Mouse (Mus musculus) heart, embryonic 12.5 days (tissue): ENCODE measurements around the gene Cmtm3. TPM values are rescaled to one million over a fixed set of nuclear protein-coding genes. Genes with fewer than 3 reads are reported as not detected.

ENCODE experiments used
- ATAC-seq: fragments of 200-750 bp; cut with Nextera tagmentation; 2 replicates; pipeline ENCODE4 v1.8.0; 2017; ENCODE audit warnings: moderate TSS enrichment, moderate library complexity; ENCODE audit not compliant: insufficient number of reproducible peaks, low FRiP score
- H3K27ac ChIP-seq: fragments of 300-500 bp; sonication (generic); 2 replicates; pipeline ENCODE4 v1.5.1; 2016; ENCODE audit warnings: mild to moderate bottlenecking, moderate library complexity; ENCODE audit not compliant: poor library complexity, severe bottlenecking
- H3K27me3 ChIP-seq: fragments of 300-500 bp; sonication (generic); replicated peaks from 2 replicates; pipeline ENCODE4 v1.6.1; 2016; ENCODE audit warnings: mild to moderate bottlenecking, moderate library complexity
- H3K36me3 ChIP-seq: fragments of 300-500 bp; sonication (generic); 2 replicates; pipeline ENCODE4 v1.6.1; 2016; ENCODE audit warnings: mild to moderate bottlenecking, moderate library complexity
- H3K4me1 ChIP-seq: fragments of 300-500 bp; sonication (generic); replicated peaks from 2 replicates; pipeline ENCODE4 v1.6.1; 2016; ENCODE audit warnings: mild to moderate bottlenecking
- H3K4me2 ChIP-seq: fragments of 300-500 bp; sonication (generic); 2 replicates; pipeline ENCODE4 v1.6.1; 2016; ENCODE audit warnings: mild to moderate bottlenecking, moderate library complexity
- H3K4me3 ChIP-seq: fragments of 300-500 bp; sonication (generic); 2 replicates; pipeline ENCODE4 v1.5.1; 2016; ENCODE audit warnings: mild to moderate bottlenecking
- H3K9ac ChIP-seq: fragments of 300-500 bp; sonication (generic); 2 replicates; pipeline ENCODE4 v1.6.1; 2016; ENCODE audit warnings: mild to moderate bottlenecking, moderate library complexity
- H3K9me3 ChIP-seq: fragments of 300-500 bp; sonication (generic); replicated peaks from 2 replicates; pipeline ENCODE4 v1.6.1; 2016; ENCODE audit warnings: mild to moderate bottlenecking, moderate library complexity
- WGBS: fragments of 180-500 bp; shearing (Covaris S2); methylation state at CpG from one replicate; pipeline ENCODE4 v1.1.7; 2016; 5-methylcytosine and 5-hydroxymethylcytosine counted together
- polyA plus RNA-seq: library from polyadenylated mRNA; unstranded; fragments of >200 nt; fragmentation: Nextera tagmentation; extraction: Ambion mirVana; gene quantifications from 2 replicates; pipeline ENCODE4 v1.2.1, GENCODE M21; 2016

Cmtm3 gene
- polyA plus RNA-seq, 1 experiment from 2014 or later: 107 TPM

DNA sequence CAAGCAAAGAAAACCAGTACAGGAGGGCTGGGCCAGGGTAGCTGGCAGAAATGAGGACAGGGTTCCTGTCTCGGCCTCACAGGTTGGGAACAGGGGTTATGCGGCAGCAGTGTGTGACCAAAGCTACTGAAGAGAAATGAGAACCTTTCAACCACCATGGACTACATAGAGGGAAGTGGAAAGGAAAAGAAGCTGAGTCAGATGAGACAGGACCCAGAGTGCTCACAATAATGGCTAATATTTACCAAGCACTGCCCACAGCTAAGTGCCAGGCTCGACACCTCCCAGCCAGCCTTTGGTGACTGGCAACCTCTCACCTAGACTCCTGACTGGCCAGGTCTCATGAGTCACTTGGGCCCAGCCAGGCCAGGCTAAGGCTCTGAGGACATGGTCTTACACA lies 44.8 kb downstream of the Cmtm3 start:
- Histone ChIP-seq H3K9ac (no peak overlapping the region), H3K4me2 (no peak overlapping the region), H3K36me3 (no peaks in the 10 kb centered on the region), H3K4me1 (peaks cover 51% of the 10 kb centered on the region), H3K27ac (no peak overlapping the region), H3K9me3 (no peaks in the 10 kb centered on the region), H3K4me3 (no peak overlapping the region), H3K27me3 (no peaks in the 10 kb centered on the region)
- ATAC-seq: no peak
- WGBS: 84% methylated on average over 3 of the region's 3 CpGs

DNA sequence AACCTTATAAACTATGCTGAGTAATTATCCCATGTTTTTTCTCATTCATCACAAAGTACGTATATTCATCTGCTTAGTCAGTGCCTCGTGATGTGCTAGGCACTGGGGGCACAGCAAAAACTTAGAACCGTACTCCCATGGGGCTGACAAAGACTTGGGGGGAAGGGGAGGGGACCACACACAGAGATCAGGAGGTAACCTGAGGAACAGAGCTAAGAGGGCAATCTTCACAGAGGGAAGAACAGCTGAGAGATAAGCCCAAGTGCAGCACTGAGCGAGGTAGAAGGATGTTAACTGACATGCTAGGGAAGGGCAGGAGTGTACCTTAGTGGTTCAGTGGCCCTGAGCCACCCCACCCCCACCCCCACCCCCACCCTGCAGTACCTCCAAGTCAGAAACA lies 47.5 kb downstream of the Cmtm3 start:
- no peaks in the 10 kb centered on the region for H3K36me3 ChIP-seq
- no peaks in the 10 kb centered on the region for H3K27me3 ChIP-seq
- H3K4me3 ChIP-seq: no peak overlapping the region
- no peak for ATAC-seq
- H3K9ac ChIP-seq: no peak overlapping the region
- no peak overlapping the region for H3K27ac ChIP-seq
- WGBS: 22% methylated on average over 4 of the region's 4 CpGs
- H3K4me2 ChIP-seq: no peak overlapping the region
- peaks cover 43% of the 10 kb centered on the region for H3K4me1 ChIP-seq
- H3K9me3 ChIP-seq: no peaks in the 10 kb centered on the region

DNA sequence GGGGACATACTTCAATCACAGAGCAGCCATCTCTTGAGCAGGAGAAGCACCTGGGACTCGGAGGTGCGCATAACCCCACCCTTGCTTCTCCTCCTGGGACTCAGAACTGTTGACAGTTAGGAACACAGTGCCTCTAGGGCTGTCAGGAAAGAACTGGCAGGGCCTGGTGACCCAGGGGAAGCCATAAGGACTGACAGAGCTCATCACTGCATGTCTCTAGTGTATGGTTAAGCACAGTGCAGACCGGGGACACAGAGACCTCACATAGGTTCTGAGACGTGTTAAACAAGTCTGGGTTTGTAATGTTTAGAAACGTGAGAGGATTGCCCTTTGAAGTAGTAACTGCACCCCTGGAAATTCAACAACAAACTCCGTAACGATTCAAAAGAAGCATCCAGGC lies 48.3 kb downstream of the Cmtm3 start:
- 53% methylated on average over 7 of the region's 7 CpGs for WGBS
- H3K27ac ChIP-seq: no peak overlapping the region

DNA sequence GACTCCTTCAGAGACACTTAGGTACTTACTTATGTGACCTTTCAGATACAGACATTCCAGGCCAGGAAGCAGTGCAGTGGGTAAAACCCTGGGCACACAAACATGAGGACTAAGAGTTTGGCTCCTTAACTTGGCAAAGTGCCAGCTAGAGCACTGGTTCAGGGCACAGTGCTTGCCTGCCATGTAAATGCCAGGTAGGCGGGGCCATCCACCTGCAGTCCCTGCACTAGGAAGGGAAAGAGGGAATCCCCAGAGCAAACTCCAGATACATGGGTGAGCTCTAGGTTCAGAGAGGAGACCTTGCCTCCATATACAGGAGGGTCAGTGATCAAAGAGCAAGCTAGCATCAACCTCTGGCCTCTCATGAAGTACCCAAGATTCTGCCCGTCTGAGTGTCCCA lies 48.8 kb downstream of the Cmtm3 start:
- Histone ChIP-seq H3K4me1 (peaks cover 41% of the 10 kb centered on the region), H3K4me3 (no peak overlapping the region), H3K9ac (no peak overlapping the region), H3K36me3 (no peaks in the 10 kb centered on the region), H3K27me3 (no peaks in the 10 kb centered on the region), H3K9me3 (no peaks in the 10 kb centered on the region), H3K27ac (no peak overlapping the region), H3K4me2 (no peak overlapping the region)
- 81% methylated on average over 2 of the region's 2 CpGs for WGBS
- ATAC-seq: no peak

More for the DNA sequence above, 48.3 kb downstream of the Cmtm3 start:
- Histone ChIP-seq H3K9me3 (no peaks in the 10 kb centered on the region), H3K4me1 (peaks cover 43% of the 10 kb centered on the region), H3K27me3 (no peaks in the 10 kb centered on the region), H3K9ac (no peak overlapping the region; the same call in 1 of the 2 replicates), H3K4me3 (no peak overlapping the region), H3K36me3 (no peaks in the 10 kb centered on the region), H3K4me2 (no peak overlapping the region)
- no peak for ATAC-seq

DNA sequence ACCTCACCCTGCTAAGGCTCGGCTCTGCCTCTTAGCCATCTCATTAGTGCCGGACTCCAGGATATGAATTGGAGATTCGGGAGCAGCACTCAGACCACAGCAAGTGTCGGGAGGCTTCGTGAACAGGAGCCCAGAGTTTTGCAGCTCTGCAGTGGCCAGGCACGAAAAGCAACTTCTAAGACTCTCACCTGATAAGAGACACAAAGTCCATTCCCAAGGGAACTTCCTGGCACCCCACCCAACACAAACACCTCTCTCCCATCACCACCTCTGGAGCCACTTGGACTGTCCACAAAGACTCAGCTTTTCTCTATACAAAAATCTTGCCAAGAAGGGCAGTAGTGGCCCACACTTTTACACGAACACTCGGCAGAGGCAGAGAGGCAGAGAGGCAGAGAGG lies 51.0 kb downstream of the Cmtm3 start:
- no peak for ATAC-seq
- no peaks in the 10 kb centered on the region for H3K27me3 ChIP-seq
- H3K27ac ChIP-seq: no peak overlapping the region
- no peak overlapping the region for H3K4me3 ChIP-seq
- no peaks in the 10 kb centered on the region for H3K36me3 ChIP-seq
- WGBS: 36% methylated on average over 8 of the region's 8 CpGs
- H3K9me3 ChIP-seq: no peaks in the 10 kb centered on the region
- H3K4me2 ChIP-seq: no peak overlapping the region
- no peak overlapping the region for H3K9ac ChIP-seq
- H3K4me1 ChIP-seq: peaks cover 48% of the 10 kb centered on the region

DNA sequence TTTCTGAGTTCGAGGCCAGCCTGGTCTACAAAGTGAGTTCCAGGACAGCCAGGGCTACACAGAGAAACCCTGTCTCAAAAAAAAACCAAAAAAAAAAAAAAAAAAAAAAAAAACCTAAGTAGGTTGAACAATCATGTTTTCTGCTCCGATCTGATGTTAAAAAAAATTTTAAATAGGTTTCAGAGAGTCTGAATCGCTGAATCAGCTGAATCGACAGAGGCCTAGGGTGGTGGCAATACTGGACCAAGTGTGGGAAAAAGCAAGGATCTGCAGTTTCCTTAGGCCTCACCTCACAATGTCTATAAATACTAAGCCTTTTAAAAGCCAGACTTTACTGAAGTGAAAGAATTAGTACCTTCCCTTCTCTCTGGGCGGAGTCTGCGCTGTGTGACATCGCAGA lies 53.9 kb downstream of the Cmtm3 start:
- ATAC-seq: no peak
- Histone ChIP-seq H3K27me3 (no peaks in the 10 kb centered on the region), H3K27ac (no peak overlapping the region), H3K9me3 (peaks cover 4% of the 10 kb centered on the region; the same call in 1 of the 2 replicates), H3K4me1 (peaks cover 20% of the 10 kb centered on the region), H3K4me2 (no peak overlapping the region), H3K36me3 (no peaks in the 10 kb centered on the region), H3K4me3 (no peak overlapping the region), H3K9ac (no peak overlapping the region)
- 91% methylated on average over 7 of the region's 7 CpGs for WGBS

DNA sequence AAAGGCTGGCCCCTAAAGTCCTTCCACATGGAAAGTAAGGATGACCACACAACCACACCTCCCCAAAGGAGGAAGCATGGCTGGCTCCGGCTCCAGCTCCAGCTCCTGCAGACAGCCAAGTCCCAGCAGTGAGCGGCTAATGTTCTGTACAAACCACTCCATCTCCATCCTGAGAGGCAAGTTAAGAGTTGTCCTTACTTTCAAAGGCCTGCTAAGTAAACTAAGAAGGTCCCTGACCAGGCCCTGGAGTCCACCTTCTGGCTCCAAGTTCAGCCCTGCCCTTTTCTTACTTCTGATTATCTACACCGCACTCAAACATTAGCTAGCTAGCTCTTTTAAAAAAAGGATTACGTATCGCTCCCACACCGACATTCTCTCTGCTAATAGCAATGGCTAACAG lies 54.6 kb downstream of the Cmtm3 start:
- Histone ChIP-seq H3K4me2 (peak overlapping the region; percentile 95; the same call in 1 of the 2 replicates), H3K27me3 (no peaks in the 10 kb centered on the region), H3K36me3 (no peaks in the 10 kb centered on the region), H3K9ac (no peak overlapping the region), H3K4me3 (no peak overlapping the region), H3K4me1 (peaks cover 20% of the 10 kb centered on the region), H3K9me3 (peaks cover 4% of the 10 kb centered on the region; the same call in 1 of the 2 replicates), H3K27ac (no peak overlapping the region)
- WGBS: 72% methylated on average over 6 of the region's 6 CpGs
- no peak for ATAC-seq

DNA sequence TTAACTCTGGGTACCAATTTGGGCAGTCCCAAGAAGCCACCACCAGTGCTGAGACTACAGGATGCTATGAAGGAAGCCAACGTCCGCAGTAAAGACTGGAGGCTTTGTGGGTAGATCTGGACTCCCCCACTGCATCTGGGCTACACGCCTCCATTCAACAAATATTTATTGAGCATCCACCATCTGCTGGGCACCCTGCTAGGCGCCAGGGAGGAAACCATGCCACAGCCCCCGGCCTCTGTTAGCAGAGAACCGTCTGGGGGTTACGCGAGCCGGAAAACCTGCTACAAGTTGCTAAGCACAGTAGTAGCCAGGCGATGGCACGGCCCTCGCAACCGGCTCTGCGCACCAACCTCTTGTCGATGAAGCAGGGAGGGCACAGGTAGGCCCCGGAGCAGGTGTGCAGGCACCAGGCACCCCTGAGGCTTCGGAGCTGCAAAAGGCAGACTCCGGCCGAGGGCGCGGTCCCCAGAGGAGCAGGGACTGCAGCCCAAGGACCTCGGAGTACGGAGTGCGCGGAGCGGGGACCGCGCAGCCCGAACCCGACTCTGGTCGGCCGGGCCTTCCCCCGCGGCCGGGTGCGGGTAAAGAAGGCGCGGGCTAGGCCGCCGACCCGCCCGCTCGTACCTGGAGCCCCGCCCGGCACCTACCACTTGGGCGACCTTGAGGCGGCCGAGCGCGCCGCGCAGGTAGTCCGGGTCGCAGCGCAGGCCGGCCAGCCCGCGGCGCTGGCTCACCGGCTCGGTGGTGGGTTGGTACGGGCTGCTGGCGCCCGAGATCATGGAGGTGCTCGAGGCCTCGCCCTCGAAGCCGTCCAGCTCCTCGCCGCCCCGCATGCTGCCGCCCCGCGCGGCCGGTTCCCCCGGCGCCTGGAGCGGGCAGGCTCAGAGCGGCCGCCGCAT lies 55.8 kb downstream of the Cmtm3 start:
- Histone ChIP-seq H3K9me3 (peaks cover 4% of the 10 kb centered on the region; the same call in 1 of the 2 replicates), H3K4me2 (peak overlapping the region; percentile 95), H3K4me3 (peak overlapping the region; percentile 84), H3K9ac (peak overlapping the region; percentile 84), H3K36me3 (no peaks in the 10 kb centered on the region), H3K27me3 (no peaks in the 10 kb centered on the region), H3K27ac (peak overlapping the region; percentile 41), H3K4me1 (peaks cover 21% of the 10 kb centered on the region)
- peak; percentile 73 for ATAC-seq
- WGBS: 1% methylated on average over 77 of the region's 82 CpGs

DNA sequence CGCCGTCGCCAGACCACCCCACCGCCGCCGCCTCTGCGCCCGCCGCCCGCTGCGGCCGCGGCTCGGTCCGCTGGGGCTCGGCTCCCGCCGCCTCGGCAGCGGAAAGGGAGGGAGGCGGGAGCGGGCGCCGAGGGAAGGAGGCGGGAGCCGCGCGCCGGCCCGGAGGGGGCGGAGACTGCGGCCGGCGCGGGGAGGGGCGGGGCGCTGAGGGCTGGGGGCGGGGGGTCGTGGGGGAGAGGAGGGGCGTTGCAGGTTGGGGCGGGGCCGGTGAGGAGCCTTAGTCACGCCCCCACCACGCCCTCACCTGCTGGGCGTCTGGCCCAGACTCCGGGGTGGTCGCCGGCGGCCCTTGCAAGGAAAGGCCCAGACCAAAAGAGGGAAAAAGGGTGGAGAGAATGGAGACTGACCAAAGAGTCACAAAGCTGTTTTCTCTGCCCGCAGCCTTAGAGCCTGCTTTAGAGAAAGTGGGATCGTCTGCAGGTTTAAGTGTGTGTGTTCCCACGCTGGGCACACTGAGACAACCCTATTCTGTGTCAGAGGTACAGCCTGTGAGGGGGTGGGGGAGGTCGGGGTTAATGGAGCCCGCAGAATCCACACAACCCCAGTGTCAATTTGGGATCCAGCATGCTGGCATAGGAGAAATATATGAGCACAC lies 56.6 kb downstream of the Cmtm3 start, which contains the start of gene Cmtm4:
TSS of gene Cmtm4 (minus strand) at position 105 of the 655 bp plus-strand sequence.
- Histone ChIP-seq H3K4me2 (peak within 1 kb of the TSS; percentile 95), H3K27me3 (no peaks in the 10 kb centered on the region), H3K36me3 (no peaks in the 10 kb centered on the region), H3K27ac (peak within 1 kb of the TSS; percentile 41), H3K9ac (peak within 1 kb of the TSS; percentile 84), H3K4me1 (peaks cover 23% of the 10 kb centered on the region), H3K4me3 (peak within 1 kb of the TSS; percentile 84), H3K9me3 (peaks cover 4% of the 10 kb centered on the region; the same call in 1 of the 2 replicates)
- WGBS: 3% methylated on average over 22 of the region's 54 CpGs
- peak; percentile 89 for ATAC-seq
